Mouse (Mus musculus) cerebellum, adult 2 months (tissue): ENCODE results near the gene Kcnb1.

Experiments
- CTCF ChIP-seq: fragments of 200-500 bp; IDR thresholded peaks from 2 replicates; pipeline ENCODE4 v1.5.1; 2011; ENCODE audit warnings: low read depth, mild to moderate bottlenecking, control low read depth, low read length, moderate library complexity, borderline replicate concordance; ENCODE audit not compliant: insufficient read depth
- POLR2A ChIP-seq: fragments of 200-500 bp; IDR thresholded peaks from 2 replicates; pipeline ENCODE4 v1.6.1; 2011; ENCODE audit warnings: low read length, control low read depth, borderline replicate concordance; ENCODE audit not compliant: insufficient read depth

GRCm38 (mm10) chr2:167155541-167155973 is 34.4 kb downstream of the Kcnb1 start:
- TF ChIP-seq POLR2A, result no peak
- TF ChIP-seq CTCF, result no peak
